Mouse (Mus musculus) induced T-regulatory cell, adult 2 months (primary cell): ENCODE data around the gene Trappc2.

Experiments used
- DNase-seq: peaks from one replicate; pipeline ENCODE4 v3.0.0-alpha.2; 2012; ENCODE audit warnings: low read depth

The Trappc2 gene

GRCm38 (mm10) chrX:166440036-166440615, at the start of gene Trappc2:
TSS of gene Trappc2 (plus strand) at chrX:166440574.
- peak; percentile 48 for DNase-seq

GRCm38 (mm10) chrX:166393753-166394152, 46.6 kb upstream of the Trappc2 start:
- DNase-seq = peak; percentile 17

- no peak for DNase-seq
Observed at GRCm38 (mm10) chrX:166407865-166408264, 32.5 kb upstream of the Trappc2 start.

GRCm38 (mm10) chrX:166416196-166416595, 24.2 kb upstream of the Trappc2 start:
- DNase-seq = peak; percentile 47

GRCm38 (mm10) chrX:166434812-166435211, 5.6 kb upstream of the Trappc2 start:
- DNase-seq = no peak

GRCm38 (mm10) chrX:166440616-166441063, 266 bp downstream of the Trappc2 start, which contains the start of gene Ofd1:
TSS of gene Ofd1 (minus strand) at chrX:166440704.
- DNase-seq = peak; percentile 95

- no peak for DNase-seq
Observed at GRCm38 (mm10) chrX:166444552-166444951, 4.2 kb downstream of the Trappc2 start.

- no peak for DNase-seq
Observed at GRCm38 (mm10) chrX:166453532-166453931, 13.2 kb downstream of the Trappc2 start.

- DNase-seq = no peak
Observed at GRCm38 (mm10) chrX:166454331-166454730, 14.0 kb downstream of the Trappc2 start.

- DNase-seq = no peak
Observed at GRCm38 (mm10) chrX:166455525-166455924, 15.2 kb downstream of the Trappc2 start.

- no peak for DNase-seq
Observed at GRCm38 (mm10) chrX:166468321-166468720, 27.9 kb downstream of the Trappc2 start.

- DNase-seq = no peak
Observed at GRCm38 (mm10) chrX:166472612-166473011, 32.2 kb downstream of the Trappc2 start.

GRCm38 (mm10) chrX:166477393-166477792, 37.0 kb downstream of the Trappc2 start:
- DNase-seq = no peak

GRCm38 (mm10) chrX:166478631-166479364, 38.4 kb downstream of the Trappc2 start:
- peak; percentile 55 for DNase-seq

GRCm38 (mm10) chrX:166479365-166479983, 39.1 kb downstream of the Trappc2 start, which contains the start of gene Rab9:
TSS of gene Rab9 (minus strand) at chrX:166479867.
- peak; percentile 91 for DNase-seq

- no peak for DNase-seq
Observed at GRCm38 (mm10) chrX:166495052-166495451, 54.7 kb downstream of the Trappc2 start.

GRCm38 (mm10) chrX:166497771-166498170, 57.4 kb downstream of the Trappc2 start:
- DNase-seq = no peak

- no peak for DNase-seq
Observed at GRCm38 (mm10) chrX:166499496-166500190, 59.3 kb downstream of the Trappc2 start.
